Comparison of ENCODE assay signal across 13 mouse cellular contexts in the genomic region with DNA sequence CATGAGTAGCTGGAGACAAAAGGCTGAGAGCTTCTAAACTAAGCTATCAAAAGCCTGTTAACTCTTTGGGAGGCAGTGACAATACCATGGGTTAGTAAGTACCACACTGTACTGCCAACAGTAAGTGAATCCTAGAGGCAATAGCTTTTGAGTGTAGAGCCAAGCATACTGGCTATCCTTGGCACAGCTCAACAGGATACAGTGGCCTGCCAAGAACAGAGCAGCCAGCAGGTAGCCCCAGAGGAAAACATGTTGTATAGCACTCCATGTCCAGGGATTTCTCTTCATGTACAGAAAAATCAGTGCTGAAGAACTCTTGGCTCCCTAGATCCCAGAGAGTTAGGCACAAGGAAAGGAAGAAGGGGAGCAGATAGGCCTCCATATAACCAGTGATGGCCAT.
DNase-seq lines count a peak whose midpoint lies in the region.
"Had no signal": no experiment of that assay in that cellular context is flagged by ENCODE, and none has a peak within 500 bp of the region (broad histone marks: within the 10 kb centered on the region; RNA-seq: fewer than 3 reads in every experiment).

No protein-coding gene starts in this region.

- peak; percentile 86 for DNase-seq in heart, adult 11 months
- DNase-seq in heart, postnatal 4 days, result no peak
- DNase-seq in cerebellum, adult 11 months, result peak; percentile 83
- DNase-seq in cerebellum, adult 8-10 months, result peak; percentile 83
- peak; percentile 81 to 87 for DNase-seq in cerebellum, postnatal 36 days
- no peak for DNase-seq in B cell, adult 2 months
- DNase-seq in right cerebral cortex, postnatal 36 days (ENCODE audit: low spot score in 2 of 2), result no peak
- DNase-seq: adrenal gland, postnatal 25 days; gastrocnemius, postnatal 14 days; kidney, postnatal 36 days; liver, embryonic 13.5 days; lung, embryonic 14.5 days; right cerebral cortex, adult 18-20 months had no signal

Comparison
In these comparisons a context has a peak if more than half of its experiments do, and no peak if none do; other contexts are left out.
1. DNase-seq: peak in heart, adult 11 months (single experiment), cerebellum, adult 11 months (single experiment), cerebellum, adult 8-10 months (single experiment) and cerebellum, postnatal 36 days (2 of 2); none in heart, postnatal 4 days (single experiment), B cell, adult 2 months (0 of 2) and right cerebral cortex, postnatal 36 days (0 of 2).